Mouse (Mus musculus) cortical plate, adult 2 months (tissue): Measurements from ENCODE around the gene Sec31a.

Experiments
- CTCF ChIP-seq: fragments of 200-500 bp; IDR thresholded peaks from 2 replicates; pipeline ENCODE4 v1.5.1; 2011; ENCODE audit warnings: mild to moderate bottlenecking, control low read depth, low read length; ENCODE audit not compliant: insufficient read depth; ENCODE audit errors: extremely low read depth
- POLR2A ChIP-seq: fragments of 200-500 bp; IDR thresholded peaks from 2 replicates; pipeline ENCODE4 v1.6.1; 2011; ENCODE audit warnings: mild to moderate bottlenecking, low read length, control low read depth; ENCODE audit not compliant: insufficient read depth; ENCODE audit errors: extremely low read depth

DNA sequence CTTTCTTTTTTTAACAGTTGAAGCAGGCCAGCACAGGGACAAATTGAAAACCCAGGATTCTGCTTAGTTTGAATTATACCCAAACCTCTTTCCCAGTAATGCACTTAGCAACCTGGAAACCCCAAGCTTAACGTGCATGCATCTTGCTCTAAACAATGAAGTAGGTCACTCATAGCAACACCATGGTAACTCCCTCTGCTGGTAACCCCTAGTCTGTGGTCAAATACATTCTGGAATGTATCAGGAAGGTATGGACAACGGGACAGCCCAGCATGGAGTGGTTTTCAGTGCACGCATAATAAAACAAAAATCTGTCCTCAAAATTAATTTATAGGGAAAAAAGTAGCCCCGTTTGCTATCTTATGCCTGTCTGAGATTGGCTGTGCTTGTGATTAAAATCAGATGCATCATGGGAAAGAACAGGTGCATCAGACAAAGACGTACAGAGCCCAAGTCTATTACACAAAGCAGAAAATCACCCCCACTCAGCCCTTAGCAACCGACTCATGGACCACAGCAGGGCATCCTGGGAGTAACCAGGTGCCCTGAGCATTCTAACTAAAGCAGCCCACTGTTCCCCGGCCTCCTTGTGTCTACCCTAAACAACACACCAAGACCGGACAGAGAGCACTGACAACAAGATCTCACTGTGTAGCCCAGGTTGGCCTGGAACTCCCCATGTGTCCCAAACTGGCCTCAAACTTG, 83.6 kb downstream of the Sec31a start:
- no peak for TF ChIP-seq CTCF
- TF ChIP-seq POLR2A = no peak
